Mouse (Mus musculus): ENCODE measurements around the gene Stpg2.
"Not testable (repeated sequence)": the region's sequence is repeated elsewhere in the genome, so short reads cannot be mapped to it uniquely, and the experiment has no call there.

The Stpg2 gene

DNA sequence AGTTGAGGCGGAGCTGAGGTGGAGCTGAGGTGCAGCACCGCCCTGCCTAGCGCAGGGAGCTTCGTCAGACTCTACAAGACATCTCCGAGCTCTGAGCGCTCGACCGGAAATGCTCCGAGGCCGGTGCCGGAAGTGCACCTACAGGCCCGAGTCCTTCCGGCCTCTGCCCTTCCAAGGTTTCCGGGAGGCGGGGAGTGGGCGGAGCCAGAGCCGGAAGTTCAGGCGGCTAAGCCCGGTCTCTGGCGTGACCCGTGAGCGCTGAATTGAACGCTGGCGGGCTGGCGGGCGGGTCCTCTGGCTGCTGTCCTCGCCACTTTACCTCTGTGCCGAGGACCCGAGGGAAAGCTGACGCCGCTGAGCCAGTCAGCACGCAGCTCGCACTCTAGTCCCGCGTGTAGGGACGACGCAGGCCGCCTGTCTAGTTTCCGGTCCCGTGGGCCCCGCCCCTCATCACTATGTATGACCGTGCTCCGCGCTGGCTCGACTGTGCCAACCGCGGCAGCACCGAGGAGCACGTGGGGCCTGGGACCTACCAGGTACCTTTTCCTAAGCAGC, at the start of gene Stpg2:
TSS of gene Stpg2 (plus strand) at position 251 of the 555 bp plus-strand sequence.
- peak; percentile 86 for DNase-seq (ENCODE audit: low spot score)

DNA sequence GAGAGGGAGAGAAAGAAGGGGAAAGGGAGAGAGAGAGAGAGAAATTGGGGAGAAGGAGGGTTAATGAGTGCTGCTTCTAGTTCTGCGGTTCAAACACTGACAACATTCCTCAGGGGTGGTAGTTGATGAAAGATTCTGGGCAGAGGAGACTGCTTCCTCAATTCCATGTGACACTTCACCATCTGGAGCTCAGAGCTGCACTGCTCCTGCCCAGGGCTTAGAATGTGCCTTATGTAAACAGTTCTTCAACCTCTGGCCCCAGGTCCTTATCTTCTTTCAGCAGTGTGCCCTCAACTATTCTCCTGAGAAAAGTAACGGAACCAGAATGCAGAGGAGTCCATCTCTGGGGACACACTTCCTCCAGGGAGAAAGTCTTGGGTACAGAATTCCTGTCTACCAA, 43.3 kb upstream of the Stpg2 start:
- DNase-seq (ENCODE audit: low spot score) = no peak

DNA sequence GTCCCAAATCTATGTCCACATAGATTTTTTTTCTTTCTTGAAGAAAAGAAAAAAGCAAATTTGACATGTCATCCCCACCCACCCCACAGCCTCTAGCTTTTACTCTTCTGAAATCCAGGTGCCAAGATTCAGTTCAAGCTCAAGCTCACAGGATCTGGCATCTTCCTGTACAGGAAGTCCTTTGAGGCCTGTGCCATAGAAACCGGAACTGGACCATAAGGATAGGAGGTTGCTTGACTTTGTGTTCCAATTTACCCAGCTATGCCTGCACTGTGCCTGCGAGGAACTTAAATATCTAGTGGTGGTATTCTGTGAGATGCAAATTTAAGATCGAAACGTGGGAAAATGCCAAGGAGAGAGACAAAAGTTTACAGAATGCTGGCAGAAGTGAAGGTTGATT, 42.8 kb upstream of the Stpg2 start:
- DNase-seq (ENCODE audit: low spot score) = no peak

DNA sequence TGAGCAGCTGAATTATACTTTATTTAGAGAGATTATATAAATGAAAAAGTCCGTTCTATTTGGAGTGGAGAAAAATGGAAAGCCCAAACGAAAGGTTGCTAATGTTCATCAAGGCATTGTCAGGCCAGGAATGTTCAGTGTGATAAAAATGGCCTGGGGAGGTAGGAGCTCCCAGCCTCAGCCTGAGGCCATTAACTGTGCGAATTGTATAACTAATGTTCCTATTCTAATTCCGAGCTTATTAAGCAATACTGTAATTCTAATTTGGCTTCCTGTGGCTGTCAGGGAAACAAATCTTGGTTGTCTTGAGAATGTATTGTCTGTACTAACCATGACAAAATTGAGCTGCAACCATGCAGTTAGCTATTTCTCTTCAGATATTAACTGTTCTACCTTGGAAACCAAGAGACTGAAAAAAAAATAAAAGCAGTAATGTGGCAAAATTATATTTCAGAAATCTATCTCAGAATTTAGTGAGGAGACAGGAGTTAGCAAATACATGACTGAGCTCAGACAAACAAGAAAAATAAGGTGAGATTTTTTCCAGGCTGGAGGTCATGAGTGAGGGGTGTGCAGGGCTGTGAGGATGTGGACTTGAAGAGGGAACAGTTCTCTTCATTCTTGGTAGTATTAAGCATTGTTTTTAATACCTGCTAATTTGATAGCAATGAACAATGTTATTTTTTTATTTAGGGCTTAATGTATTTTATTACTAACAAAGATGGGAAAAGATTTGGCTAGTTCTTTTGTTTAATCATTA, 36.8 kb upstream of the Stpg2 start:
- DNase-seq (ENCODE audit: low spot score) = no peak

DNA sequence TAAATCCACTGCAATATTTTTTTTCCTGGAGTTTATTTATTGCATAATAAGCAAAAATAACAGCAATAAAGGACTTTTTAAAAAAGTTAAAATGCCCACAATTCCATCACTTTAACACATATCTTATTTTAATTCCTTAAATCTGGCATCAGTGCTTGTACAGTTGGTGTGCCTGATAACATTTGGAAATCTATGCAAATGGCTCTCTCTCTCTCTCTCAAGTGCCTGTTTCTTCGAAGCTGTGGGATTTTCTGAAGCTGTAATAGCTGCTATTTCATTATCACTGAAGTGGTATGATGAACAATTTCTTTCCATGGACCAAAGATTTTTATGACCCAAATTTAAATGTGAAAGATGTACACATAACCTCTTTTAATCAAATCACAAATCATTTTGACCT, 35.8 kb upstream of the Stpg2 start:
- no peak for DNase-seq (ENCODE audit: low spot score)

DNA sequence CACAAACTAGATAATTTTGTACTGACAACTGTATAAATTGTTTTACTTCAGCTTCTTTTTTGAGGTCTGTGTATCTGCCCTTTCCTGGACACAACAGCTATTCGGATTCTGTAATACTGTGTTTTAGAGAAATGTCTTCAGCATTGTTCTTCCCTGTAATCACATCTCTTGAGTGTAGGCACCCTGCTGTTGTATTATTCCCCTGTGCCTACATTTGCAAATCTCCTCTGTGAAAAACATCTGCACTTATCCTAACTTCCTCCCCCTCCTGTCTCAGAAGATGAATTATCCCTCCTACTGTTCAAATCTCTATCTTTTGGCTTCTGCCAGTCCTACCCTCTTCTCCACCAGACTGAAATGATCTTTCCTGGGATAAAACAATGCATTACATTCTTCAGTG, 28.6 kb upstream of the Stpg2 start:
- DNase-seq (ENCODE audit: low spot score) = no peak

DNA sequence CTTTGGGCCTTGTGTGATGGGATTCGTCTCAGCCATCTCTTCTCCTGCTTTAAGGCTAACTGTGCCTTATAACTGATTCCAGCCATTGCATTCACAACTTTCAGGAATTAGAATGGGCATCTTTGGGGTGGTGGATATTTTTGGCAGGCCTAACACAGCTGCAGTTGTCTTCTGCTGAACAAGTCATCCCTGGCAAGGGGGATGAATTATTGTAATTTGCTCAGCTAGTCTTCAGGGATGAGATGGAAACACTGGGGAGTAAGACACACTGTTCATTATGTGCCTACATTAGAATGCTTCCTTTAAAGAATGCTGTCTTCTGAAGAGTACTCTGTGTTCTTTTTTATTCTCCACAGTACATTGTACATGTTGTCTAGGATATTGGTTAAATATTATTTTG, 14.0 kb upstream of the Stpg2 start:
- no peak for DNase-seq (ENCODE audit: low spot score)

DNA sequence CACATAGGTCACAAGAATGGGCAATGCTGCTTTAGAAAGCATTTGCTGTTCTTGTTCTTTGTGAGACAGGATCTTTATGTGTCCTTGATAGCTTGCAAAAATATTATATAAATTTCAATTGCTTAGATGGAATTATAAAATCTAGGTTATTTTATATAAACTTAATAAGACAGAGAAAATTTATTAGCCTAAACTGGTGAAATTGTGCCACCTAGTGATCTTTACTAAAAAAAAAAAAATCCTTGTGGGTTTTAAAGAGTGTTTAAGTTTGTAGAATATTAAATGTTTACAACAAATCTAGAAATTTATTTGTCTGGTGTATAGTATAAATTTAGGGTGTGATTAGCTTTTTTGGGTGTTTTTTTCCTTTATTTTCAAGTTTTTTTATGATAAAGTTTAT, 11.6 kb upstream of the Stpg2 start:
- no peak for DNase-seq (ENCODE audit: low spot score)

DNA sequence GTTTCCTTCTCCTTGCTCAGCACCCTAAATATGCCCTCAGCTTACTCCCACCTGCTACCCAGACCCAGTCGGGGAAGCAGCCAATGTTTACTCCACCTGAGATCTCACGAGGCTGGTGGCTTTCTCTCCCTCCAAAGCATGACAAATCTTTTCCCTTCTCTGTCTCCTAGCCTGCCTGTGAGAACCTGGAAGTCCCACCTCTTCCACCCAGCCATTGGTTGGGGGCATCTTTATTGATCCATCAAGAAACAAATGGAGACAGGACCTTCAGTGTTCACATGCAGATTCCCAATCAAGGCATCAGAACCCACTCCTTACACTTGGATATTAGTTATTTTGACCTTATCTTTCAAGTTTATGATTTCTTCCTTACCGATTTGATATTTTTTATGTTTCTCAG, 7.1 kb upstream of the Stpg2 start:
- DNase-seq (ENCODE audit: low spot score) = no peak

DNA sequence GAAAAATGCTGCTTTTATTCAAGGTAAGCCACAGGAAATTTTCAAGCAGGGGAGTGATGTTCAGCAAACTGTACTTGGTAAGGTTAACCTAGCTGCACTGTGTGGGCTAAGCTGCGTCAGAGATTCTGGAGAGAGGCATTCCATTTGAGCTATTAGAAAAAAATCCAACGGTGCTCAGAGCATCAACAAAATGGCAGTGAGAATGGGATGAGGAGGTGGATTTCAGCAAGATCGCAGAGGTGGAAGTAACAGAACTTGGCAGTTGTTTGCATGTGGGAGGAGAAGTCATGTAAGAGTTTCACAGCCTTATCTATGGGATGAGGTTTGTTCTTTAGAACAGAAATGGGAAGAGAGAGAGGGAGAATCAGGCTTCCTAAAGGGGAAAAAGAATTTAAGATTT, 5.2 kb upstream of the Stpg2 start:
- DNase-seq (ENCODE audit: low spot score) = no peak

DNA sequence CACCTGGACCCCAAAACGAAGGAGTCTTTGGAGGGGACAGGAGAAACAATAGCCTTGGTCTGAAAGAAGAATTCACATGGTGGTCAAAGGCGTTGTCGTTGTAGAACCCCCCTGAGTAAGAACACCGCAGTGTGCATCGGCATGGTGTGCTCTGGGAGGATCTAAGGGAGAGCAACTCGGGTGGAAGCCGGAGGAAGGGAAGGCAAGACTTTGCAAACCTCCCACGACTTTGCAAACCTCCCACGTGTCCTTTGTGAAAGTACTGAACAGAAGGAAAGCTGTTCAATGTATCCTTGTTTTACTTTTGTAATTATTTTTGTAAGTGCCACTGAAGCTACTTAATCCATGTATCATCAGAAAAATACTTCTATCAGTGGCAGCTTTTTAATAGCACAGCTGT, 11.5 kb downstream of the Stpg2 start:
- no peak for DNase-seq (ENCODE audit: low spot score)

DNA sequence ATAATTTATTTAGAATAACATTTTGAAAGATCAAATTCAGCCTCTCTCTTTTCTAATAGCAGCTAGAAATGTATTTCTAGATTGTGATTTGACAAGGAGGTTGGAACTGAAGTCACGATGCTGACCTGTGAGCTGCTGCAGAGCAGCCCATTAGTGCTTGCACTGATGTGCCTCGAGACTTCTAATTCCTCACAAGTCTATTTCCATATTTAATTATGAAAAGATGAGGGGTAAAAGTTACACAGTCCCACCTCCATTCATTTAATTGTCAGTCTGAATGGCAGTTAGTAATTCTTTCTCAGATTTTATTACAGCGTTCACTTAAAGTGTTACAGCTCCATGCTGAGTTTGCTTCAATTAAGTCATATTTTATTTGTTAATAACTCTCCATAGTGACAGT, 19.6 kb downstream of the Stpg2 start:
- DNase-seq (ENCODE audit: low spot score) = no peak

DNA sequence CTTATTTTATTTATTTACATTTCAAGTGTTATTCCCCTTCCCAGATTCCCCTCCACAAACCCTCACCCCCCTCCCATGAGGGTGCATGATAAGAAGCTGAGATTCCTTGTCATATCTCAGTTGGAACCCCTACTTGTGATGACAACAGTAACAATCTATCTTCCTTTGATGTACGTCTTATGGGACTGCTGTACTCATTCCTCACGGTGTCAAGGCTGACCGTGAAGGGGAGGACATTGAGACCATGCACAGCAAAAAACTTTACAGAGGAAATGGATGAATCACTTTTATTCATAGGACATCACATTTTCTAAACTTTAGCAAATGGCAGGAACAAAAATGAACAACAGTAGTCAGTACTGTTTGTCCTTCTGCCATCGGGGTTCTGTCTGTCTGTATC, 21.3 kb downstream of the Stpg2 start:
- no peak for DNase-seq (ENCODE audit: low spot score)

DNA sequence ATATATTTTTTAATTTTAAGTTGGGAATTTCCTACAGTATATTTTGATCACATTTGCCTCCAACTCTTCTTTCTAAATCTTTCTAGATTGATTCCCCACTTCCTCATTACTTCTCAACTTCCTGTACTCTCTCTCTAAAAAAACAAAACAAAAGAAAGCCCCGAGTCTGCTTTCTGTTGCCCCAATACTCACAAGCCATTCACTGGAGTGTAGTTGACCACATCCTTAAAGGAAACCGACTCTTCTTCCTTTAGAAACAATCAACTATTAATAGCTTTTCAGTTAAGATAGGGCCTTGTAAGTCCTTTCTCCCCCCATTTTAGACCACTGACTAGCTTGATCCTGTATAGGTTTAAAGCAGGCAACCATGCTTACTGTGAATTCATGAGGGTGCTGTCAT, 39.7 kb downstream of the Stpg2 start:
- DNase-seq (ENCODE audit: low spot score) = peak; percentile 5

DNA sequence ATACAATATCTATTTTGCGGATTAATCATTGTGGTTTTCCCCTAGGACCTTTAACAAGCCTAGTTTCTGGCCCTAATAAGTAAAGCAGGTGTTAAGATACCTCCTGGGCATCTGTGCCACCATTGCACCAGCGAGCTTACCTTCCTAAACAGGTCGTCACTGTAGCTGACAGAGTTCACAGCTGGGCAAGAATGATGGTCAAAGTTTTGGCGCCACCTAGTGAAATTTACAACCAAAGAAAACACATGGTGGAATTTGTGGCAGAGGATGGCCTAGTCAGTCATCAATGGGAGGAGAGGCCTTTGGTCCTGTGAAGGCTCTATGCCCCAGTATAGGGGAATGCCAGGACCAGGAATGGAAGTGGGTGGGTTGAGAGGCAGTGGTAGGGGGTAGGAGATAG, 41.0 kb downstream of the Stpg2 start:
- peak; percentile 19 for DNase-seq (ENCODE audit: low spot score)

DNA sequence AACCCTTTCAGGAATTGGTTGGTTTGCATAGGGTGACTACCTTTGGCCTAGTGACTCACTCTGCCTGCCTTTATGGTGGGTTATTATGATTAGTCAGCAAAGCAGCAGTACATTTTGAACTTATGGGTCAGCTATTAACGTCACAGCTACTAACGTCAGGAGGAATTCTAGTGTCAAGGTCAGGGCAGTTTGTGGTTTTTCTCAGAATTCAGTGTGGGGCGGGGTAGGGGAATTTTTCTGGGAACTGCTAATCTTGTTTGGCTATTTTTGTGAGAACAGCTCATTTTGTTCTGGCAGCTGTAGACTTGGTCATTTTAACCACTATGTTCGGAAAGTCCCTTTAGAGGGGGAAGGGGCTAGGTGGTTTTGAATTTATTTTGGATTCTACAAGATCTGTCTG, 56.9 kb downstream of the Stpg2 start:
- not testable (repeated sequence) for DNase-seq (ENCODE audit: low spot score)

DNA sequence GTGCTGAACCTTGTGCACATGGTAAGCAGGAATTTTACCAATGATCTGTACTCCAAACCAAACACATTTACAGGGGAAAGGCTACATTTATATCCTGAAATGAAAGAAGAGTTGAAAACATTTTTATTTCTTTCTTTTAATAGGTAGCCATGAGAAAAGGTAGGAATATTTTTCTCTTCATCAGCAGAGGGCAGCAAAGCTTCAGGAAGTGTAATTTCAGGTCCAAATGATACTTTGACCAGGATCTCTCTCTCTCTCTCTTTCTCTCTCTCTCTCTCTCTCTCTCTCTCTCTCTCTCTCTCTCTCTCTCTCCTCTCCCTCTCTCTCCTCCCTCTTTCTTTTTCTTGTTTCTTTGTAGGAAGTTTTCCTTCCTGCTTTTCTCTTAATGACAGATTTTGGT, 92.4 kb downstream of the Stpg2 start:
- DNase-seq (ENCODE audit: low spot score) = no peak

DNA sequence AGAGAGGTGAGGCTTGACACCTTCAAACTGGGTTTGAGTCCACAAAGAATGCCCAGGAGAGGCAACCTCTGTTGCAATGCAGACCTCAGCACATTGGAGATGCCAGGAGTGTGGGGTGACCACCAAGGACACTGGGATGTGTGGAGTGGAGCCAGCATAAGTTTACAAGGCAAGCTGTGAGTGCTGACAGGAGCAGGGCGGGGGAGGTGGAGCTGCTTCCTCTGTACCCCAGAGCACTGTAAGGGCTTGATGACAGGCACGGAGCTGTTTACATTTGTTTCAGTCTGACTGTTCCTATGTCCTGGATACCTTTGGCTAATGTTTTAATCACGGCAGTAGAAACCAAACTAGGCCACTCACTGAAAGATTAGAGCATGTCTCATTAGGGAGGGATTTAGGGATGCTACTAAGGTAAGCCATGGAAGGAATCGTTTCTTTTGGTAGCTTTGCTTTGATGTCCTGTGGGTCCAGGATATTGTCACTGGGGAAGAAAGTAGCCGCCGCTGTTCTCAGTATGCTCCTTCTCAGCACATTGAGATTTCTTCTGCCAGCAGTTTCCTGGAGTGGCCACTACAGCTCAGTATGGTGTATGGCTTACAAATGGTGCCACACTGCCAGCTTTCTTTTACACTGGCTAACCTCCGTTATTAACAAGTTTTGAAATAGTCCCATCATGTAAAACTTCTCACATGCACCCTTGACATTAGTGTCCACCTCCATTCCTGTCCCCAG, 102.8 kb downstream of the Stpg2 start:
- no peak for DNase-seq (ENCODE audit: low spot score)

DNA sequence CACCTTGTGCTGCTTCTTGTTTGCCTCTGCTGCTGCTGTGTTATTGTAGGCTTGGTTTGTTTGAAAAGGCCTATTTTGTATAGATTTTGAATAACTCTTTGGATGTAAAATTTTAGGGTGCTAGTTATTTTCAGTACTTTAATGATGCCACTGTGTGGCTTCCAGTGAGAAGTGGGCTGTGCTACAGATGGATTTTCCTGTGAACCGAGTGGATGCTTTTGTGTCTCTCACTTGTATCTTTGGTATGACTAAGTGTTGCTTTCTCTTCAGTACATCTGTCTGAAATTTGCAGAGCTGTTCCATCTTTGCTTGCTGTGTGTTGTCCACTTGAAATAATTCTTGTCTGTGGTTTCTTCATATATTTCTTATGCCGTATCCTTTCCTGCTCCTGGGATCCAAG, 106.2 kb downstream of the Stpg2 start:
- no peak for DNase-seq (ENCODE audit: low spot score)

DNA sequence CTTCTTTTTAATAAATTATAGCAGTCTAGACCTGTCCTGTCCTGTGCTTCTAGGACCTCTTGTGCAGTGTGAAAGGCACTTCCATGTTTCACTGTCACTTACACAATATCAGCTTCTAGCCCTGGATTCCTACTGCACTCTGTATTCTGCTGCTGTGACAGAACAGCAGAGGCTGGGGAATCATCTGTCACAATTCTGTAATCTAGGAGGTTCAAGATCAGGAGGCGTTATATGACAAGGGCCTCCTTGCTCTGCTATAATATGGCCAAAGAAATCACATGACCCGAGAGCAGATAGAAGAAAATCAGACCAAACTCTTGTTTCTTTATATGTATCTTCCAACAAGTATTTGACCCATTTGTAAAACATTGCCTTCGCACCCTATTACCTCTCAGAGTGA, 175.0 kb downstream of the Stpg2 start:
- DNase-seq (ENCODE audit: low spot score) = no peak

DNA sequence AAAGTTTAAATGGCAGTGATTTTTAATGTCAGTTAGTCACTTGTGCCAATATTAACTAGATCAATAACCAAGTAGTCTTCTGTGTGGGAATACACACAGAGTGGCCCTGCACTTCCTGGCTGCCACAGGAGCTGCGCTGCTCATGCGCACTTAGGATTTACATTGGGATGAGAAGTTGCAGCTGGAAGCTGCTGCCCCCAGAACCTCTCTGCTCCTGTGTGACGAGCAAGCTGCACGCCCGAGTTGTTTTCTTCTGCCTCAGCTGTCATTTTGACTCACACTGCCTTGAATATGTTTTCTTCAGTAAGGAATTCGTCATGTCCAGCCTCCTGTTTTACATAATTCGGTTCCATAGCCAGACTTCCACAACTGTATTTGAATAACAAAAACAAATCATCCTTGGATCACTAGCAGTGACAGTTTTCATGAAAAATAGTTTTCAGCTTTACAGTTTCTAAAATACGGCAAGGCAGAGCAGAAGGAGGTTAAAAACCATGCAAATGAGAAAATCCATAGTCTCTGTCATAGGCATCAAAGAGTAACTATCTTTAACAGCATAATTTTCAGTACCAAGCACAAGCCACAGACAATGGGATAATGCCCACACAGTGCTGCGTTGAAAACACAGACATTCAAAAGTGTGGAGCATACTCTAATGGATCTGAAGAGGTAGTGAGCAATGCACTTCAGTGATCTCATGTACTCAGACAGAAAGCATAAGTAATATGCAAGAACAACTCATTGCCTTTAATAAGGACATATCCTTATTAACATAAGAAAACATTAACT, 191.8 kb downstream of the Stpg2 start:
- DNase-seq (ENCODE audit: low spot score) = no peak

DNA sequence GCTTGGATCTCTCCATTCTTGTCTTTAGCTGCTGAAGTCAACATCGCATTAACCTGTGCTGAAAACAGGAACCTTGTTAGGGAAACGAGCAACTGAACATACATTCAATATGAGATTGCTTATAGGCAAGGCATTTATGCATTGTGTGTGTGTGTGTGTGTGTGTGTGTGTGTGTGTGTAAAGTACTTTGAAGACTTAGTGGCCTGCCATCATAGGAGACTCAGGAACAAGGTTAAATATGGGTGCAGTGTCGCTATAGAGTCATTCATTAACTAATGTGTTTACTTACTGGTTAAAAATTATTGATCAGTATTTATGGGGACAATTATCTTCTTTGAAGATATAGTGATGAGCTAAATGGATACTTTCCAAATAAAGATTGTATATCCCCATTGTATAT, 199.2 kb downstream of the Stpg2 start:
- DNase-seq (ENCODE audit: low spot score) = no peak

DNA sequence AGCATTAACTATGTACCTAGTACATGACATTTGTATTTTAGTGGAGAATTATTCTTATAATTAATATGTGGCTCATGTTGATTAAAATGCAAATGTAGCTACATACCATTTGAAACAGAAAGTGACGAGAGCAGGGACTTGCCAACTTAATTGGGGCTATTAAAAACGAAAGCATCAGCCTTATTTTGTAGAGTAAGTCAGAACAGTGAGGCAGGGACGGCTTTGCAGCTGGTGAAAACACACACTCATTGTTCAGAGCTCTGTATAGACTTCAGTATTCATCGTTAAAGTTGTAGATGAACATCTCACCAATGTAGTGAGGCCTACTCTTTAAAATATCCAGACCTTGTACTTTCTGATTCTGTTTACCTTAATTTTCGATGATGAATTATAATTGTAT, 213.6 kb downstream of the Stpg2 start:
- no peak for DNase-seq (ENCODE audit: low spot score)

Data from lung, postnatal 25 days (tissue).